Mouse (Mus musculus) left cerebral cortex, postnatal 36 days (tissue): ENCODE data around the gene Il7r. TPM values are rescaled to one million over a fixed set of nuclear protein-coding genes. Genes with fewer than 3 reads are reported as not detected.

ENCODE experiments used
- DNase-seq, 2 experiments: peaks; one replicate each; pipeline ENCODE4 v3.0.0; 2021 to 2022; ENCODE audit warnings: low spot score in 2 of 2, mixed read lengths in 1 of 2
- intact Hi-C: fragments of 180-260 bp; cut with DNase I; formaldehyde crosslinking; loops from one replicate; pipeline ENCODE4 v1.15.1; 2025
- total RNA-seq, 2 experiments: library from RNA; stranded (reverse); gene quantifications; 2 replicates each; pipeline ENCODE4 v1.2.3; 2021

The Il7r gene
- total RNA-seq, 2 experiments from 2014 or later, result 0.39 to 0.48 TPM

GRCm38 (mm10) chr15:9473188-9473587 is 56.8 kb downstream of the Il7r start:
- intact Hi-C loops, result no loop called here
- no peak for DNase-seq

GRCm38 (mm10) chr15:9472618-9473017 is 57.4 kb downstream of the Il7r start:
- DNase-seq, result no peak
- intact Hi-C loops, result no loop called here

GRCm38 (mm10) chr15:9472167-9472566 is 57.8 kb downstream of the Il7r start:
- intact Hi-C loops, result no loop called here
- DNase-seq, result no peak

GRCm38 (mm10) chr15:9471053-9471685 is 58.8 kb downstream of the Il7r start:
- intact Hi-C loops, result no loop called here
- DNase-seq, result no peak

- no peak for DNase-seq
- intact Hi-C loops, result no loop called here
These were observed 65.9 kb downstream of the Il7r start for GRCm38 (mm10) chr15:9464039-9464438.

- intact Hi-C loops, result no loop called here
- no peak for DNase-seq
These were observed 66.4 kb downstream of the Il7r start for GRCm38 (mm10) chr15:9463521-9464027.

Other genes with a start within 250 kb of the Il7r start
- gene Ugt3a2, start 194.6 kb downstream of the Il7r start, total RNA-seq, result not detected
- 1 to 10 TPM; 1.8 to 2.1 TPM for gene Capsl, start 94.1 kb downstream of the Il7r start, total RNA-seq
- gene Spef2, start 218.7 kb upstream of the Il7r start, total RNA-seq, result under 1 TPM; 0.77 to 0.96 TPM